Mouse (Mus musculus) retina, embryonic 14.5 days (tissue): Measurements from ENCODE around the gene Foxi1.
"Not testable (repeated sequence)": the region's sequence is repeated elsewhere in the genome, so short reads cannot be mapped to it uniquely, and the experiment has no call there.

Experiments
- DNase-seq: peaks from one replicate; pipeline ENCODE4 v3.0.0-alpha.2; 2015; ENCODE audit warnings: low spot score

The Foxi1 gene

GRCm38 (mm10) chr11:34207989-34208388 is at the start of gene Foxi1:
Foxi1 (minus strand) TSS chr11:34208089.
- no peak for DNase-seq

GRCm38 (mm10) chr11:34242979-34243378 is 35.1 kb upstream of the Foxi1 start:
- DNase-seq = no peak

GRCm38 (mm10) chr11:34240252-34240651 is 32.4 kb upstream of the Foxi1 start:
- no peak for DNase-seq

GRCm38 (mm10) chr11:34239691-34240090 is 31.8 kb upstream of the Foxi1 start:
- no peak for DNase-seq

- no peak for DNase-seq
Measured at GRCm38 (mm10) chr11:34236885-34237284, 29.0 kb upstream of the Foxi1 start.

GRCm38 (mm10) chr11:34236091-34236759 is 28.3 kb upstream of the Foxi1 start:
- DNase-seq = peak; percentile 70

GRCm38 (mm10) chr11:34228758-34229364 is 21.0 kb upstream of the Foxi1 start:
- DNase-seq = peak; percentile 89

- peak; percentile 24 for DNase-seq
Measured at GRCm38 (mm10) chr11:34227180-34227579, 19.3 kb upstream of the Foxi1 start.

GRCm38 (mm10) chr11:34220596-34220995 is 12.7 kb upstream of the Foxi1 start:
- DNase-seq = not testable (repeated sequence)

GRCm38 (mm10) chr11:34212853-34213252 is 5.0 kb upstream of the Foxi1 start:
- DNase-seq = peak; percentile 89

GRCm38 (mm10) chr11:34202769-34203168 is 5.1 kb downstream of the Foxi1 start:
- no peak for DNase-seq

- DNase-seq = no peak
Measured at GRCm38 (mm10) chr11:34195142-34195541, 12.7 kb downstream of the Foxi1 start.

- DNase-seq = no peak
Measured at GRCm38 (mm10) chr11:34194158-34194941, 13.5 kb downstream of the Foxi1 start.

GRCm38 (mm10) chr11:34193658-34194057 is 14.2 kb downstream of the Foxi1 start:
- DNase-seq = no peak

- DNase-seq = no peak
Measured at GRCm38 (mm10) chr11:34184266-34184665, 23.6 kb downstream of the Foxi1 start.

GRCm38 (mm10) chr11:34181214-34182117 is 26.4 kb downstream of the Foxi1 start:
- DNase-seq = peak; percentile 53

- DNase-seq = no peak
Measured at GRCm38 (mm10) chr11:34178752-34179151, 29.1 kb downstream of the Foxi1 start.

- DNase-seq = no peak
Measured at GRCm38 (mm10) chr11:34176371-34176770, 31.5 kb downstream of the Foxi1 start.

- no peak for DNase-seq
Measured at GRCm38 (mm10) chr11:34171221-34171620, 36.7 kb downstream of the Foxi1 start.

GRCm38 (mm10) chr11:34169464-34169894 is 38.4 kb downstream of the Foxi1 start:
- DNase-seq = peak; percentile 34

- DNase-seq = no peak
Measured at GRCm38 (mm10) chr11:34166392-34166791, 41.5 kb downstream of the Foxi1 start.

GRCm38 (mm10) chr11:34165278-34165677 is 42.6 kb downstream of the Foxi1 start:
- DNase-seq = no peak
